Mouse (Mus musculus): Measurements from ENCODE around the gene Spem2.

GRCm38 (mm10) chr11:69806378-69806777, 11.9 kb downstream of the Spem2 start:
- no peak for TF ChIP-seq GATA1 (IDR thresholded peaks at IDR 0.05; ENCODE audit: low read length)
- no peak for TF ChIP-seq TAL1 (IDR thresholded peaks at IDR 0.05; ENCODE audit: low read length)
